15 mouse cellular contexts compared by ENCODE assay signal in the genomic region with DNA sequence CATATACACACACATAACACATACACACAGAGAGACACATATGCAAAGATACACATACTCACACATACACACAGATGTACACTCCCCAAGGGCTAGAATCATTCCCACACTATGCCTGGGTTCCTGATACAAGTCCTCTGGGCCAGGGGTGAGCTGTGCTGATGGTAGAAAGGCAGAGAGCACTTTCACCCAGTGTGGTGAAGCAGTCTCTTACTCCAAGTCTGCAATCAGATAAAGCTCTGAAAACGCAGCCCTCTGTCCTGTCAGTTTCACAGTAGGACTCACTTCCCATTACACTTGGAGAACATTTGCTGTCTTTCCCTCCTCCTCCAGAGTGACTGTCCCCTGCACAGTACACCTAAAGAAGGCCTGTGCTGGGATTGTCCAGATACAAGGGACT.
"Had no signal": no experiment of that assay in that cellular context is flagged by ENCODE, and none has a peak within 500 bp of the region (broad histone marks: within the 10 kb centered on the region; RNA-seq: fewer than 3 reads in every experiment).

No protein-coding gene starts in this region.

- H3K9me3 ChIP-seq: neural tube, embryonic 15.5 days; stomach, embryonic 15.5 days had no signal

- H3K4me2 ChIP-seq: neural tube, embryonic 15.5 days; stomach, embryonic 15.5 days had no signal

- H3K27ac ChIP-seq: neural tube, embryonic 15.5 days; stomach, embryonic 15.5 days; stomach, postnatal 0 days had no signal

- H3K27me3 ChIP-seq: neural tube, embryonic 15.5 days; stomach, embryonic 15.5 days had no signal

- H3K36me3 ChIP-seq: neural tube, embryonic 15.5 days; stomach, embryonic 15.5 days had no signal

- H3K4me1 ChIP-seq: neural tube, embryonic 15.5 days; stomach, embryonic 15.5 days had no signal

- DNase-seq: retina, postnatal 1 day; right cerebral cortex, adult 18-20 months; right cerebral cortex, postnatal 14 days; right cerebral cortex, postnatal 25 days; right cerebral cortex, postnatal 4 days; spleen, adult 18-20 months; thymus, adult 18-20 months; thymus, adult 2 months; thymus, postnatal 14 days; thymus, postnatal 25 days; thymus, postnatal 36 days; thymus, postnatal 4 days had no signal

- H3K9ac ChIP-seq: neural tube, embryonic 15.5 days; stomach, embryonic 15.5 days had no signal

- H3K4me3 ChIP-seq: neural tube, embryonic 15.5 days; stomach, embryonic 15.5 days had no signal
